Mouse (Mus musculus): Measurements from ENCODE around the gene Hsp90ab1. TPM values are rescaled to one million over a fixed set of nuclear protein-coding genes. Genes with fewer than 3 reads are reported as not detected.

The Hsp90ab1 gene
- total RNA-seq, 2 experiments from 2014 or later: 1,179 to 1,260 TPM

- peak; percentile 63 to 82 for DNase-seq (ENCODE audit: low spot score in 2 of 2)
These were observed 23.7 kb upstream of the Hsp90ab1 start for GRCm38 (mm10) chr17:45596631-45597396.

DNA sequence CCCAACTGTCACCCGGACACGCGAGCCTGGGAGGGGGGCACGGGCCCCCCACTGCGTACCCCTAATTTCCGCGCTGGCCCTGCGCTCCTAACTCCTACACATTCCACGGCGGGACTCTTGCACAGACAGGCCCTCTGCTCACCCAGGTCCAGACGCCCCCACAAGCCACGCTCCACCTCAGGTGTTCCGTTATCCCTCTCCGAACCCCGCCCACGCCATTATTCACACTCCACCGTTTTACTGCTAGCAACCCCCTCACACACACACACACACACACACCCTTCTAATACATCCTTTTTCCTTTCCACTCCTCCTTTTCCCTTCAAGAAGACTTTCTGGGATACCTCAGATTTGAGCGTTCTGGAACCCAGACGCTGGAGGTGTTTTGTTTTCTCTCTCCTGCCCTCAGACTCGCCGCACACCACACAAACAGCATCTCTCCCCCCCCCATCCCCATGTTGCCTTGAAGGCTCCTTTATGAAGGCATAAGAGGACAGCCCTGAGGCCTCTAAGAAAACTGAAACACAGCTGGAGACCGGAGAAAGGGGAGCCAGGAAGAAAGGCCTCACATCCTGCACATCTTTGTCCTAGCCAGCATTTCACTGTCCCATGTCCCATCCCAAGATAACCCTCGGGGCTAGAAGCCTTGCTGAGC is 22.8 kb upstream of the Hsp90ab1 start:
- peak in 1 of 2 experiments; percentile 41 for DNase-seq (ENCODE audit: low spot score in 2 of 2)

GRCm38 (mm10) chr17:45594881-45595735 is 22.0 kb upstream of the Hsp90ab1 start:
- DNase-seq (ENCODE audit: low spot score in 2 of 2): peak; percentile 86 to 87

GRCm38 (mm10) chr17:45594195-45594594 is 21.1 kb upstream of the Hsp90ab1 start:
- DNase-seq (ENCODE audit: low spot score in 2 of 2): no peak

DNA sequence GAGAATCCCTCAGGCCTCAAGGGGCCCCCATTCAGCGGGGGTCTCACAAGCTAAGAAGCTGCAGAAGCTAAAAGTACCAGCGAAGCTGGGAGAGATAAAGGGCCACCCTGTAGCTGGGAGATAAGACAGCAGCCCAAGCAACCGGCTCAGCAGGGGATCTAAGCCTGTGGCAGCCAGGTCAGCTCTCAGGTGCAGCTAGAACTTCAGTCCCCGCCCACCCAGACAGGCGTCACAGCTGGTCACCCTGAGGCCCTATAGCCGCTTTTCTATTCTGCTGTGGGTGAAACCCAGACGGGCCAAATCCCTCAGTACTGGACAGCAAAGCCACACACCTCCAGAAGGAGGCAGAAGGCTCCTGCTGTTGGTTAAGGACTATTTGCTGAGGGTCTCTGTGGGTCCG is 20.4 kb upstream of the Hsp90ab1 start:
- DNase-seq (ENCODE audit: low spot score in 2 of 2): no peak

GRCm38 (mm10) chr17:45592606-45593431 is 19.7 kb upstream of the Hsp90ab1 start:
- DNase-seq (ENCODE audit: low spot score in 2 of 2): peak in 1 of 2 experiments; percentile 61

- peak; percentile 66 to 82 for DNase-seq (ENCODE audit: low spot score in 2 of 2)
These were observed 18.9 kb upstream of the Hsp90ab1 start for GRCm38 (mm10) chr17:45591701-45592605.

- DNase-seq (ENCODE audit: low spot score in 2 of 2): no peak
These were observed 17.3 kb upstream of the Hsp90ab1 start for GRCm38 (mm10) chr17:45590410-45590809.

DNA sequence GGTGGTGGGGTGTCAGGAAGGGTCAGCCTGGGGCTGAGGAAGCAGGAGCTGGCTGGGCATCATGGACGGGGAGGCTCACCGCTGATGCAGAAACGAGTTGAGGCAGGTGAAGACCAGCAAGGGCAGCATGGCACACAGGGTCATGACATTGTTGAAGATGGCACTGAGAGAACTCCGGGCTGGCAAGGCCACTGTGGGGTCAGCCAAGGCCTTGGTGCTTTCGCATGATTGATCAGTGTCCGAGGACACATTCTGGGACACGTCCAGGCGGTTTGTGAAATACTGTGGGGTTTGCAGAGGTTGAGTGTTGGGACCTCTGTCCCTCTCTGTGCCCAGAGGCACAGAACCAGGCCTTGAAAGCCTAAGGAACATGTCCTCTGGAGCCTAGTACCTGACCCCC is 16.8 kb upstream of the Hsp90ab1 start:
- DNase-seq (ENCODE audit: low spot score in 2 of 2): no peak

DNA sequence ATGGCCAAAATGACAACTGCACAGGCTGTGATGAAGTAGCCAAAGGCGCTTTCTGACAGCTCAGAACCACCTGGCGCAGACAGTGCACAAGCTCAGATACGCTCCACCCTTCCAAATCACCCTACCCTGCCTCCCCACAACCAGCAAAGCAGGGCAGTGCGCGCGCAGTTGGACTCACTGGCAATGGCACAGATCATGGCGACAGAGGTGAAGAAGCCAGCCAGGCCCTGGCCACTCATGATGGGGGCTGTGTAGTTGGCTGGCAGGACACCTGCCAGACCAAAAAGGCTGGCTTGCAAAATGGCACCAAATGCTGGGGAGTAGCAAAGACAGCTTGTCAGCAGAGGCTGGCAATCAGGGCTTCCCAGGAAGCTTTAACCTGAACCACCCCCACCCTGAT is 16.2 kb upstream of the Hsp90ab1 start:
- no peak for DNase-seq (ENCODE audit: low spot score in 2 of 2)

DNA sequence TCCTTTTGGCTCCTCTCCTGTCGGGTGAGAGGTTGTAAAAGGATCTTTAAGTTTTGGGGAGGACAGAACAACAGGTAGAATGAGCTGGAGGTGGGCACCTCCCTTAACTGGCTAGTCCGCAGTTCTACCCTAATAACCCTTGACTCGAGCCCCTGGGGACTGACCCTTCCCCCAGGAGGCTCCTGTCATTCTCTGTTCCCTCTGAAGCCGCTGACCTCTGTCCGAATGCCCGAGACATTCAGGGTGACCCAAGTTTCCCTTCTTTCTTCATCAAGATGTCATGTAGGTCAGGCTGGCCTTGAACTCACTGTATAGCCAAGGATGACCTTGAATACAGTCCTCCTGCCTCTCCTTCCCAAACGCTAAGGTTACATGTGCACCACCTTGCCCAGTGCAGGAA is 15.3 kb upstream of the Hsp90ab1 start:
- no peak for DNase-seq (ENCODE audit: low spot score in 2 of 2)

DNA sequence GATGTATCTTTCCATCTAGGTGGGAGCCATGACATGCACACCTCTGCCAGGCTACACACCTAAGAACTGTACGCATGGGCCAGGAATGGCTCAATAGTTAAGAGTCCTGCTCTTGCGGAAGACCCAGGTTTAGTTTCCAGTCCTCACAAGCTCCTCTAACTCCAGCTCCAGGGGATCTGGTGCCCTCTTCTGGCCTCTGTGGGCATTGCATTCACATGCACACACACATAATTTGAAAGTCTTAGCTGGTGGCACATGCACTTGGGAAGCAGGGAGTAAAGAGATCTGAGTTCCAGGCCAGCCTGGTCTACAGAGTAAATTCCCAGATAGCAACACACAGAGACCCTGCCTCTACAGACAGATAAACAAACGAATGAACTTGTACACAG is 13.4 kb upstream of the Hsp90ab1 start:
- DNase-seq (ENCODE audit: low spot score in 2 of 2): no peak

DNA sequence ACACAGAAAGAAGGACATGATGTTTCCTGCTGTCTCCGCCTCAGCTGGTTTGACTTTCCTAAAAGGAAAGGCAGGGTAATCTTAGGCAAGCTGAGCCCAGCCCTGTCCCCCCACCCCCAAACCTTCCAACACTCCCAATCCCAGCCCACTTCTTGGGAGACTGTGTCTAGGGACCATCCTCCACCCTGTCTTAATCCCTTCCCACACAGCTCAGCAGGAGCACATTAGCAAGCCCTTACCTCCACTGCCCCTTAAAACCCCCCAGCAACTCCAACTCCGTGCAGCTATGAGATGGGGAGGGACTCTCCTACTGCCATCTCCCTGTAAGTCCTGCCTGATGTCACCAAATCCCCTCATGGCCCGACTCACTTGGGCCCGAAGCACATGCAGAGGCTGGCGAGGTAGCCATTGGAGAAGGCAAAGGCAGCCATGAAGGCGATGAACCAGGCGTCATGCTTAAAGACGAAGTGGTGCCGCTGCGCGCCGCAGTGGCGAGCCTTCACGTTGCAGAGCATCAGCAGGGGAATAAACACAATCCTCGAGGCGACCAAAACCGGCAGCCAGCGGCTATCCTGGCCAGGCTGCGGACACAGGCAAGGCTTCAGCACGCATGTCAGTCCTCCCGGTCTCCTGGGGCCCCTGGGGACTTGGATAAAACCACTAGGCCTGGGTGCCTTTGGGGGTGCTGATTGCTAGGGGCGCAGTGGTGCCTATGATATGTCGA is 12.8 kb upstream of the Hsp90ab1 start:
- DNase-seq (ENCODE audit: low spot score in 2 of 2): no peak

DNA sequence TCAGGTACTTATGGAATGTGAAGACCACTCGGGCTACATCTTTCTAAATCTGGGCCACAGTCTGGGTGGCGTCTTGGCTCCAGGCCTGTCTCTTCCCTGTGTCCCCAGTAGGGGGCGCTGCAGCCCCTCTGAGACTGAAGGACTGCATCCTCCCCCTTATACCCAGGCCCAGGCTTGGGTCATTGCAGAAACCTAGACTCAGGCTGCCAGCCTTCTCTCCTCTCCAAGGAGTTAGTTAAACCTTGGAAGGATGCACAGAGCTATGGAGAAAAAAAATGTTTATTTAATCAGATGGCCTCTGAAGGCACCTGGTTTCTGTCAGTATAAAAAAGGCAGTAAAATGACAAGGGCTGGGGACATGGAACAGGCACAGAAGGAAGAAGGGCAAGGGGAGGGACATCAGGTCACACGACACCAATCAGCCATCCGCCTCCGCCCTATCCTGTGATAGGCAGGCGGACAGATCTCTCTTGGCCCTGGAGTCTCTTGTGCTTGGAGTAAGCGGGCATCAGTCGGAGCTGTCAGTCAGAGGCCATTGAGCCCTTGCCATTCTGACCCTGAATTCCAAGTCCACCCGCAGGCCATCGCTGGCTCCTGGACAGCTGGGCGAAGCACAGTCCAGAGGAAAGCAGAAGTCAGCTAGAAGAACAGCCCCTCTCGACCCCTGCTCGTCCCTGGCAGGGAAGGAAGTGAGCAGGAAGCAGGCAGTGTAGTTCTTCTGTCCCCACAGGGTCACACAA is 12.0 kb upstream of the Hsp90ab1 start:
- DNase-seq (ENCODE audit: low spot score in 2 of 2): peak; percentile 83

DNA sequence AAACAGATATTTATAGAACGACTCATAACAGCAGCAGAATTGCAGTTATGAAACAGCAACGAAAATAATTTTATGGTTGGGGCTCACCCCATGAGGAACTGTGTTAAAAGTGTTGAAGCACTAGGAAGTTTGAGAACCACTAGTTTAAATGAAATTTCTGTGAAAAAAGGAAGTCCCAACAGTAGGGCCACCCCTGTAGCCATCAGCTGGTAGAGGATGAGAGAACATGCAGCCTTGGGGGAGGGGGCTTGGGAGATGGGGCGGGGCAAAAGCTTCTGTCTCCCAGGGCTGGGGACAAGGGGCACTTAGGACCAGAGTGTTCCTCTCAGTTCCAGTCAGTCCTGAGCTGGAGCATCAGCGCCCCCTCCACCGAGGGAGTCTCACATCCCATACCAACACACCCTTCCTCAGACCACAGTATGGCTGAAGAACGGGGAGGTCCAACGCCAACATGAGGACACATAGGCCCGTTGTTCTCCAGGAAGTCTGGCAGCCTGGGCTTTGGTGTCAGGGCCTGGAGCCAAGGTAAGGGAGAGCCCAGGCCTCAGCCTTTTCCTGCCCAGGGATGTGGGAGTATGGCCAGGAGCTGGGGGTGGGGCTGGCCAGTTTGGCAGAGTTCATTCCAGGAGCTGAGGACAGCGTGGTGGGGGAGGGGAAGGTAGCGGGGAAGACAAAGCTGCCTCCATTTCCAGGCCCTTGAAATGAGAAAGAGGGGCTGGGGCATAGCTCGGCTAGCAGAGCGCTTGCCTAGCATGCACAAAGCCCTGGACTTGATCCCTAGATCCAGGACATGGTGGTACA is 11.2 kb upstream of the Hsp90ab1 start:
- DNase-seq (ENCODE audit: low spot score in 2 of 2): peak; percentile 72 to 87

GRCm38 (mm10) chr17:45582715-45583355 is 9.8 kb upstream of the Hsp90ab1 start:
- no peak for DNase-seq (ENCODE audit: low spot score in 2 of 2)

DNA sequence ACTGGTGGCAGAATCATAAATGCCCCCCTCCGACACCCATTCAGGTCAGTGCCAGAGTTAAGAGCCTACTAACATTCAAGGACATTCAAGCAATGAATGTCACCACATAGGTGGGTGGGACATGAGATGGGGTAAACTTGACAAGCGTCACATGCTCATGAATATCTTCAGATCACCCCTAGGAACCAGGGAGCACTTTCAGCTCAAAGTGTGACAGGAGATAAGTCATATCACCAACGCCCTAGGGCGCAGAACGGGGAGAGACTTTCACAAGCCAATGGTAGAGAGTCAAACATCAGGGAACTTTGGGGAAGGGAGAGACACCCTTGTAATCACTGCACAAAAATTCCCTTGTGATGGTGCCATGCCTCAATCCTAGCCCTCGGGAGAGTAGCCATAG is 9.1 kb upstream of the Hsp90ab1 start:
- DNase-seq (ENCODE audit: low spot score in 2 of 2): no peak

Measured in gastrocnemius, postnatal 4 days (tissue).